In the genomic region with DNA sequence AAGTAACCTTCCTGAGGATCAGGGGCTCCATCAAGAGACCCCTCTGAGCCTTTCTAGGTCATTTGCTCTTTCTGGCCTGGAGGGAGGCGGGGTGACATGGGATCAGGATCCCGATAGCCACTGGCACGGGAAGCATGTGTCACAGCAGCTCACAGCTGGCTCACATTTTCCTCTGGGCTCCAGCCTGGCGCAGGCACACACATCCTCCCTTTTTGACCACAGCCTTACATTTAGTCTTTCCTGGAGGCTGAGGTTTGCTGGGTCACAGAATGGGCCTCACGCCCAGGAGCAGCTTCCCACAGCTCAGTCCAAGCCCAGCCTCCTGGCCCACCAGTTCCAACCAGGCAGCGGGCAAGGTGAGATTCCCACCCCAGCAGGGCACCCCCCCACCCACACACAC, we compare ENCODE assay signal across 9 mouse cellular contexts. TPM values are rescaled to one million over a fixed set of nuclear protein-coding genes. Genes with fewer than 3 reads are reported as not detected.
DNase-seq lines count a peak whose midpoint lies in the region; ATAC-seq and TF ChIP-seq lines count a peak whose summit lies in the region.
"Had no signal": no experiment of that assay in that cellular context is flagged by ENCODE, and none has a peak within 500 bp of the region (broad histone marks: within the 10 kb centered on the region; RNA-seq: fewer than 3 reads in every experiment).

No protein-coding gene starts in this region.

- TF ChIP-seq CTCF in G1E (IDR thresholded peaks at IDR 0.05; ENCODE audit: low read depth, low read length) = no peak

- no peaks in the 10 kb centered on the region for H3K27me3 ChIP-seq in kidney, embryonic 15.5 days
- no peaks in the 10 kb centered on the region for H3K27me3 ChIP-seq in kidney, embryonic 14.5 days (ENCODE audit: control insufficient read depth, insufficient read depth, low read length)
- no peaks in the 10 kb centered on the region for H3K27me3 ChIP-seq in G1E (ENCODE audit: insufficient read depth, low read length)

- H3K4me3 ChIP-seq in kidney, embryonic 15.5 days (replicated peaks) = no peak overlapping the region
- no peak overlapping the region for H3K4me3 ChIP-seq in kidney, embryonic 14.5 days (ENCODE audit: low read length)
- H3K4me3 ChIP-seq in G1E (ENCODE audit: low read depth, low read length) = peak overlapping the region; percentile 55; the same call in 1 of the 2 replicates

- no peak overlapping the region for H3K4me2 ChIP-seq in kidney, embryonic 15.5 days
- H3K4me2 ChIP-seq in kidney, embryonic 14.5 days (replicated peaks; ENCODE audit: low read depth, low read length) = no peak overlapping the region

- H3K9me3 ChIP-seq in kidney, embryonic 15.5 days (replicated peaks) = no peaks in the 10 kb centered on the region
- no peaks in the 10 kb centered on the region for H3K9me3 ChIP-seq in kidney, embryonic 14.5 days (ENCODE audit: control insufficient read depth, low read length)
- H3K9me3 ChIP-seq in G1E (replicated peaks) = no peaks in the 10 kb centered on the region

- H3K27ac ChIP-seq in kidney, embryonic 15.5 days = peak overlapping the region; percentile 42
- no peak overlapping the region for H3K27ac ChIP-seq in kidney, embryonic 14.5 days (ENCODE audit: low read depth, low read length)

- no peak for DNase-seq in G1E (ENCODE audit: low spot score)
- peak; percentile 33 to 40 for DNase-seq in kidney, postnatal 36 days
- no peak for DNase-seq in spleen, adult 18-20 months
- no peak for DNase-seq in spleen, postnatal 4 days (ENCODE audit: low spot score in 2 of 2)
- no peak for DNase-seq in testis, postnatal 10 days (ENCODE audit: low spot score)
- DNase-seq: thymus, adult 18-20 months had no signal

- no peak overlapping the region for H3K9ac ChIP-seq in kidney, embryonic 15.5 days
- no peak overlapping the region for H3K9ac ChIP-seq in kidney, embryonic 14.5 days (ENCODE audit: low read depth, low read length)

- H3K4me1 ChIP-seq in kidney, embryonic 15.5 days = peaks cover 31% of the 10 kb centered on the region
- H3K4me1 ChIP-seq in kidney, embryonic 14.5 days (ENCODE audit: control insufficient read depth, insufficient read depth, low read length) = 0 out of 2 replicates have a peak, but pooled peaks cover 4% of the 10 kb centered on the region
- peaks cover 100% of the 10 kb centered on the region for H3K4me1 ChIP-seq in G1E (ENCODE audit: insufficient read depth, low read depth, low read length)

- WGBS in kidney, embryonic 15.5 days = 55% methylated on average over 6 of the region's 6 CpGs
- 62% methylated on average over 6 of the region's 6 CpGs for WGBS in kidney, embryonic 14.5 days

- ATAC-seq in kidney, embryonic 15.5 days (replicated peaks; ENCODE audit: low FRiP score) = no peak
- ATAC-seq in kidney, embryonic 14.5 days (ENCODE audit: low FRiP score, low TSS enrichment) = no peak
- no peak for ATAC-seq in G1E (ENCODE audit: extremely low read depth, insufficient number of reproducible peaks, low FRiP score, poor library complexity, severe bottlenecking)
- peak; percentile 27; the same call in 1 of the 2 replicates for ATAC-seq in granulocyte monocyte progenitor cell, adult 5-6 weeks (replicated peaks; ENCODE audit: poor library complexity, severe bottlenecking)

- H3K36me3 ChIP-seq in kidney, embryonic 15.5 days = no peaks in the 10 kb centered on the region
- no peaks in the 10 kb centered on the region for H3K36me3 ChIP-seq in kidney, embryonic 14.5 days (ENCODE audit: control insufficient read depth, insufficient read depth, low read length)
- peaks cover 93% of the 10 kb centered on the region for H3K36me3 ChIP-seq in G1E (replicated peaks)

RNA-seq across cellular contexts. Expression of a gene that starts 11.5 kb away (rescaled TPM):
- polyA plus RNA-seq in kidney, embryonic 15.5 days (2015; fragmentation: Nextera tagmentation; extraction: Ambion mirVana) = 2.9 and 3.4 TPM in 2 replicates
- polyA plus RNA-seq in kidney, embryonic 14.5 days (2014; fragmentation: Nextera tagmentation; extraction: Ambion mirVana) = 2.0 and 2.4 TPM in 2 replicates
- total RNA-seq in G1E (2014; fragmentation: Nextera tagmentation) (129 and 145 TPM in 2 replicates), G1E (2017) (29.3 and 40.8 TPM in 2 replicates)
- polyA plus RNA-seq in G1E (2012) = 69.2 and 113 TPM in 2 replicates
- total RNA-seq in granulocyte monocyte progenitor cell, adult 5-6 weeks (2014; fragmentation: Nextera tagmentation) = 27.1 and 41.2 TPM in 2 replicates
- 5.6 TPM in 2 replicates for total RNA-seq in granulocyte monocyte progenitor cell, adult 5-6 weeks (2017)

RNA-seq across cellular contexts. Expression of a gene that starts 37.1 kb away (rescaled TPM):
- 162 and 184 TPM in 2 replicates for polyA plus RNA-seq in kidney, embryonic 15.5 days (2015; fragmentation: Nextera tagmentation; extraction: Ambion mirVana)
- 129 and 173 TPM in 2 replicates for polyA plus RNA-seq in kidney, embryonic 14.5 days (2014; fragmentation: Nextera tagmentation; extraction: Ambion mirVana)
- total RNA-seq in G1E (2014; fragmentation: Nextera tagmentation) (496 and 593 TPM in 2 replicates), G1E (2017) (96.8 and 125 TPM in 2 replicates)
- polyA plus RNA-seq in G1E (2012) = 195 and 253 TPM in 2 replicates
- 172 and 173 TPM in 2 replicates for total RNA-seq in granulocyte monocyte progenitor cell, adult 5-6 weeks (2014; fragmentation: Nextera tagmentation)
- total RNA-seq in granulocyte monocyte progenitor cell, adult 5-6 weeks (2017) = 132 and 239 TPM in 2 replicates

RNA-seq across cellular contexts. Expression of a gene that starts 42.9 kb away (rescaled TPM):
- 0.87 and 0.95 TPM in 2 replicates for polyA plus RNA-seq in kidney, embryonic 15.5 days (2015; fragmentation: Nextera tagmentation; extraction: Ambion mirVana)
- 0.31 and 0.76 TPM in 2 replicates for polyA plus RNA-seq in kidney, embryonic 14.5 days (2014; fragmentation: Nextera tagmentation; extraction: Ambion mirVana)
- total RNA-seq in G1E (2014; fragmentation: Nextera tagmentation) (not detected in 2 replicates), G1E (2017) (0.05 TPM in 1 of 2 replicates, not detected in the other)
- not detected in 2 replicates for polyA plus RNA-seq in G1E (2012)
- total RNA-seq in granulocyte monocyte progenitor cell, adult 5-6 weeks (2014; fragmentation: Nextera tagmentation) = not detected in 2 replicates
- not detected in 2 replicates for total RNA-seq in granulocyte monocyte progenitor cell, adult 5-6 weeks (2017)

Comparison
In these comparisons a context has a peak if more than half of its experiments do, and no peak if none do; other contexts are left out.
1. DNase-seq: peak in kidney, postnatal 36 days (2 of 2); none in G1E (single experiment), spleen, adult 18-20 months (0 of 2), spleen, postnatal 4 days (0 of 2) and testis, postnatal 10 days (single experiment).
2. RNA of a gene that starts 11.5 kb away (polyA plus RNA-seq): 69.2 to 113 TPM in G1E; 2.9 to 3.4 TPM in kidney, embryonic 15.5 days and 2.0 to 2.4 TPM in kidney, embryonic 14.5 days; every median in the first group is over 10 times any median in the second.